Mouse (Mus musculus) CD8-positive naive resting alpha-beta T cell, adult 57 days (primary cell): ENCODE data around the gene Gm45062. TPM values are rescaled to one million over a fixed set of nuclear protein-coding genes. Genes with fewer than 3 reads are reported as not detected.

Experiments used
- total RNA-seq: library from RNA; stranded (reverse); gene quantifications from one replicate; pipeline ENCODE4 v1.2.4, GENCODE M21; 2023

Gene Gm45062
- not detected for total RNA-seq

DNA sequence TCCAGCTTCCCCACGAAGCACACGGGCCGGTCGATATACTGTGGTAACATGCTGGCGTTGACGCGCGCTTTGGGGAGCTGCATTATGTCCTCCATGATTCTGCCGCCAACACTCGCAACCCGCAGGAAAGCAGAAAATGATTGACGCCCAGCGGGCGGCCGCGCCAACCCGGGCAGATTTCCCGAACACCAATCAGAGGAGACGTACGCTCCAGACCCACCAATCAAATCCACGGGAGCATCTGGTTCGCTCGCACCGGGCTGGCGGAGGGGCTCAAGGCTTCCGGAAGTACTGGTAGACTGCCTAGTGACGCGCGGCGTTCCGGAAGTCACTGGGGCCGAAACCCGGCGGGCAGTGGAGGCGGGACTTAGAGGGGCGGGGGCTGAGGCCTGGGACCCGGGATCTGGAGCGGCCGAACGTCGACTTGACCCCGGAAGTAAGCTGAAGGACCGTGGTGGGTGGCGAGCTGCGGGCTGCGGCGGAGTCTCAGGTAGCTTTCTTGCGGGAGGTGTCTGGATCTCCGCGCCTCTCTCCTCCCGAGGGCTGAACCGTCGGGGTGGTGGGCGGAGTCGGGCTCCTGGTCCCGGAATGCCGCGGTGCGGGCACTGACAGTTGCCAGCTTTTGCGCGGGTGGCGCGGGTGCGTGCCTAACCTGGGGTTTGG is at the start of gene Gm45062, which contains the start of the genes Rpa3 and Umad1:
TSS of gene Gm45062 (plus strand) at position 447 of the 663 bp plus-strand sequence.
TSS of gene Rpa3 (minus strand) at position 170 of the 663 bp plus-strand sequence.
TSS of gene Umad1 (plus strand) at position 285 of the 663 bp plus-strand sequence.

DNA sequence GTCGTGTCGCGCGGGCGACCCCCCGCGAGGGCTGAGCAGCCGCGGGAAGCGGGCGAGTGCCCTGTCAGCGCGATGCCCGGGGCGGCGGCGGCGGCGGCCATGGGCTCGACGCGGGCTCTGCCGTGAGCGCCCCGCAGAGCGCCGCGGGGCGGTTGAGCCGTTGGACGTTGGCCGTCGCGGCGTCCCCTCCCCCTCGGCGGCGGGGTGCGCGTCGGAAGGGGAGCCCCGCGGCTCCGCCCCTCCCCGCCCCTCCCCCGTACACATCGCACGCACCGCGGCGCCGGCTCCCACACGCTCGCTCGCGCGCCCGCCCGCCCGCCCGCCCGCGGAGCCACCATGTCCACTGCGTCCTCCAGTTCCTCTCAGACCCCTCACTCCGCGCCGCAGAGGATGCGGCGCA is 250.3 kb downstream of the Gm45062 start, which contains the start of gene Glcci1:
TSS of gene Glcci1 (plus strand) at position 50 of the 400 bp plus-strand sequence.

Other genes with a start within 250 kb of the Gm45062 start
- gene Col28a1, start 66.8 kb upstream of the Gm45062 start, total RNA-seq: not detected
- 23.8 TPM for gene Mios, start 50.2 kb upstream of the Gm45062 start, total RNA-seq
- gene Rpa3, start 277 bp upstream of the Gm45062 start, total RNA-seq: 13.4 TPM
- 5.2 TPM for gene Umad1, start 162 bp upstream of the Gm45062 start, total RNA-seq